Mouse (Mus musculus) urinary bladder, postnatal 14 days (tissue): ENCODE measurements around the gene Fam131b.

ENCODE experiments used
- DNase-seq: peaks from one replicate; pipeline ENCODE4 v3.0.0; 2021; ENCODE audit warnings: low spot score

Fam131b gene

DNA sequence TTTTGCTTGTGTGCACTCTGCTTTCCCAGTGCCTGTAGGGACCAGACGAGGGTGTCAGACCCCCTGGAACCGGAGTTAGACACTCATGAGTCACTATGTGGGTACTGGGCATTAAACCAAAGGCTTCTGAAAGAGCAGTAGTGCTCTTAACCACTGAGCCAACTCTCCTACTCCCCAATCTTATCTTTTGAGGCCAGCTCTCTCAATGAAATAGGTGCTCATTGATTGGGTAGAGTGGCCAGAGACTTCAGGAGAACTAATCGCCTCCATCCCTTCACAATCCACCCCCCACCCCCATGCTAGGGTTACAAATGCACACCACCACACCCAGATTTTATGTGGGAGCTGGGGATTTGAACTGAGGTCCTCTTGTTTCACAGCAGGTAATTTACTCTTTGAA, 4.3 kb upstream of the Fam131b start:
- DNase-seq = no peak

GRCm38 (mm10) chr6:42326509-42326908, 2.1 kb upstream of the Fam131b start:
- no peak for DNase-seq

DNA sequence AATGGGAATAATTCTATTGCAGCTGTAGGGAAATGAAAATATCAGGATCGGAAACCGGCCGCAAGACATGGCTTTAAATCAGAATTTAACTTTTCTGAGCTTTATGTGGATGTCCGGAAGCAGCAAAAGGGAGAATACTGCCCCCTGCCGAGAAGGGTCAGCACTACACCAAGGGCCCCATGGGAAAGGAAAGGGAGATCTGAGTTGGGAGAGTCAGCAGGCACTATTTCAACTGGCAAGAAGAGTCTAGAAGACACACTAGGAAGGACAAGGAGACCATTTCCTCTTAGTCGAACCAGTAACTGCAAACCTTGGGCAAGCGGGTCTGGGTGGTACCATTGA, 796 bp upstream of the Fam131b start:
- peak; percentile 78 for DNase-seq

DNA sequence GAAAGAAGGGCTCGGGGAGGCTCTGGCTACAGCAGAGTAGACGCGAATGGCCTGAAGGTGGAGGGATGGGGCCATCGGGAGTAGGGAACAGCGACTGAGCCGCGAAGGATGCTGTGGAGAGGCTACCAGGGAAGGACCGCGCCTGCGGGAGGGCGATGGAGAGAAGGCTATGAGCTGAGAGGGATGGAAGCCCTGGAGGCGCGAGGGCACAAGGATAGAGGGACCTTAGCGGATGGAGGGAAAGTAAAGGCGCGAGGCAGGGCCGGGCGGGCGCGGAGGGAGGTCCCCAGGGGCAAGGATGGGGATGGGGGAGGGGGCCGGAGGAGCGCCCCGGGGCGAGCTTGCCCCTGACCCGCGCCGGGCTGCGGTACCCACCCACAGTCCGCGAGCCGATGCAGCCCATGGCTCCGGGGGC, 369 bp downstream of the Fam131b start:
- no peak for DNase-seq

DNA sequence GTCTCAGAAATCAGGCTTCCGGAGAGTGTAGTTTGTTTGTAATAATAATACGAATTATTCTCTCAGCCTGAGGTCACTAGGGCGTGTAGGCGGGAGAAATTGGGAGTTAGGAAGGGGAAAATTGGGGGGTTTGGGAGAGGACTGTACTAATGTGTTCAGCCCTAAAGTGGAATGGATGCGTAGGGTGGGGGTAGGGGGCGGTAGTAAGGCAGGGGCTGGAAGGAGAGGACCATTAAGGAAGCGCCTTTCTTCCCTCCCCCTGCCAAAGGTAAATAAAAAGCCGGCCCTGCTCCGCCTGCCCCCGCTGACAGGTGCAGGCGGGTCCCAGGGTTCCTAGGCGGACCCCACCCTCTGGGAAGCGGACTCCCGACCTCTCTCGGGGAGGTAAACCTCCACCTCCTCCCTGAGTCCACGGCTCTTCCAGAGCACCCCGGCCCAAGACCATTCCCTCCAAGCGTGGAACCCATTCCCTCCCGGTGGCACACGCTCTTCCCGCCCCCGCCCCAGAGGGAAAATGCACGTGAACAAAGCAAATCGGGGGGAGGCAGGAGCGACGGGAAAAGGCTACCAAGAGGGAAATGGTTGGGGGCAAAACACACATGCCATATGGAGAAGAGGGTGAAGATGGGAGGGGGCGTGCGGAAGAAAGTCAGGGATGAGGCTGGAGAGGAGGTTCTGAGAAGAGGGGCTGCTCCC, 924 bp downstream of the Fam131b start:
- no peak for DNase-seq

DNA sequence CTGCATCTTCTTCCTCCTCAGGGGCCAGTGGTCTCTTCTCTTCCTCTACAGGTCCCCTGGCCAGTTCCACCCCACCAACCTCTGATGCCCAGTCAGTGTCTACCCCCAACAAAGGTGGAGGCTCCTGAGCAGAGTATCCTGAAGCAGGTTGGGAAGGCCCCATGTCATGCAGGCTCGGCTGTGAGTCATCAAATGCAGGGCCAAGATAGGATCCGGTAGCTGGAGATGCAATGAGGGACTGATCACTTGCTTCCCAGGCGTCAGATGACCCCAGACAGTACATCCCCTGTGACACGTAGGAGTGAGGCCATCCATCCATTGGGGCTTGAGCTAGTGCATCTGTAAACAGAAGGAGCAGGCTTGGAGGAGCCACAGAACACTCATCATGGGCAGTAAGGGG, 6.2 kb downstream of the Fam131b start:
- no peak for DNase-seq

GRCm38 (mm10) chr6:42310427-42311053, 13.9 kb downstream of the Fam131b start:
- no peak for DNase-seq

- no peak for DNase-seq
These were observed 14.5 kb downstream of the Fam131b start for GRCm38 (mm10) chr6:42309816-42310378.

- no peak for DNase-seq
These were observed 25.1 kb downstream of the Fam131b start for GRCm38 (mm10) chr6:42299362-42299761.

GRCm38 (mm10) chr6:42295549-42296094, 28.8 kb downstream of the Fam131b start:
- no peak for DNase-seq

DNA sequence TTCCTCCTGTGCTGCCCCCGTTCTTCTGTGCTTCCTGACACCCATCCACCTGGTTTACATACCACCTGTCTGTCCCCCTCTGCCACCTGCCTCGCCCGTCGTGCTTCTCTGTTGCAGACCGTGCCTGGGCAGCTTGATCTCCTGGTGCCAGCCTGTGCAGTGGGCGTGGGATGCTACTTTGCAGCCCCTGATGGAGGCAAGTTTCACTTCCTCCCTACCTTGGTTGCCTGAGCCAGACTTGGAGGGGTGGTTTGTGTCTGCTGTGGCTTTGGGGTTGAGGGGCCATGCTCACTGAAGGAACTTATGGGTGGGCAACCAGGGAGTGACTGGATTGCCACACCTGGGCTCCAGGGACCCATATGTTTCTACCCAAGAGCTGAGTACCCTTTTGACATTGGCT, 31.1 kb downstream of the Fam131b start:
- no peak for DNase-seq

DNA sequence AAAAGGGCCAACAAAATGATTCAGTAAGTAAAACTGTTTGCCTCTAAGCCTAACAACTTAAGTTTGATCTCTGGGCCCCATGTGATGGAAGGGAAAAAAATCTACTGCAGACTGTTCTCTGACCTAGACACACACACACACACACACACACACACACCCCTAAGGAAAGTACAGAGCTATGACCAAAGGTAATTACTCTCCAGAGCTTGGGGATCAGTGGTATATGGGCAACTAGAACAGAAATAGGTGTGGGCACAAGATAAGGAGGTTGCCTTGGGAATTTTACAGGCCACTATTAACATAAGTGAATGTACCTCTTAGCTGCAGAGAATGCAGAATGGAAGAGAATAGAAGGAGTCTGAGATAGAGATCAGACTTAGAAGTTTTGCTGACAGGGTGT, 36.9 kb downstream of the Fam131b start:
- no peak for DNase-seq

- DNase-seq = no peak
These were observed 38.0 kb downstream of the Fam131b start, which contains the start of gene Clcn1 for GRCm38 (mm10) chr6:42286448-42286847. Gene Clcn1 (plus strand): TSS chr6:42286685.

- no peak for DNase-seq
These were observed 41.4 kb downstream of the Fam131b start for GRCm38 (mm10) chr6:42282865-42283528.

DNA sequence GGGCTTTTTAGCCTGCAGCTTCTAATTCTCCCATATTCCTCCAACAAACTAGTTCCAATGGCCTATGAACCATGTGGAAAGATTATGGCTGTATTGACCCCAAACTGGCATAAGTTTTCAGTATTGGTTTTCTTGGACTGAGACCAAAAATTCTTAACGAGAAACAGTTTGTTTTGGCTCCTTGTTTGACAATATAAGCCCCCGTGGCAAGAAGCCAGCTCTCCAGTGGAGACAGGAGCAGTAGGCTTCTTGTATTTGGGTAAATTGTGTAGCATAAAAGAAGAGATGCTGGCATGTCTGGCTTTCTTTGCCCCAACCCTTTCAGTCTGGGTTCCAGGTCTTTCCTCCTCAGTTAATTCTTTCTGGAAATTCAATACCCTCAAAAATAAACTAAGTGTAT, 48.3 kb downstream of the Fam131b start:
- no peak for DNase-seq

DNA sequence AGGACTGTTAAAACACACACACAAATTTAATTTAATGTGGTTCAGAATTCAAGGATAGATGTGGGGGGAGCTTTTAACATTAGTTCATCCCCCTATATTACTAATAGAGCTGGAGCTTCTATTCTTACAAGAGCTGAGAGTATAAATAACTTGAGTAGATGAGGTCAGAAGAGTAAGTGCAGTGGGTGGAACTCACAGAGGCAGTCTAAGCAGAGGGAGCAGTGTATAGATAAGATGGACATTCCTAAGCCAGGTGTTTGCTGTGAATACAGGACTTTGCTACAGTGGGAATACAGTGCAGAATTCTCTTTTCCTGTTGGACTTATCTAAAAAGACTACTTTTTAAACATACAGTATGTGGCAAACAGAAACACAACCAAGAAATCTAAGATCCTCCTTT, 53.6 kb downstream of the Fam131b start:
- no peak for DNase-seq

DNA sequence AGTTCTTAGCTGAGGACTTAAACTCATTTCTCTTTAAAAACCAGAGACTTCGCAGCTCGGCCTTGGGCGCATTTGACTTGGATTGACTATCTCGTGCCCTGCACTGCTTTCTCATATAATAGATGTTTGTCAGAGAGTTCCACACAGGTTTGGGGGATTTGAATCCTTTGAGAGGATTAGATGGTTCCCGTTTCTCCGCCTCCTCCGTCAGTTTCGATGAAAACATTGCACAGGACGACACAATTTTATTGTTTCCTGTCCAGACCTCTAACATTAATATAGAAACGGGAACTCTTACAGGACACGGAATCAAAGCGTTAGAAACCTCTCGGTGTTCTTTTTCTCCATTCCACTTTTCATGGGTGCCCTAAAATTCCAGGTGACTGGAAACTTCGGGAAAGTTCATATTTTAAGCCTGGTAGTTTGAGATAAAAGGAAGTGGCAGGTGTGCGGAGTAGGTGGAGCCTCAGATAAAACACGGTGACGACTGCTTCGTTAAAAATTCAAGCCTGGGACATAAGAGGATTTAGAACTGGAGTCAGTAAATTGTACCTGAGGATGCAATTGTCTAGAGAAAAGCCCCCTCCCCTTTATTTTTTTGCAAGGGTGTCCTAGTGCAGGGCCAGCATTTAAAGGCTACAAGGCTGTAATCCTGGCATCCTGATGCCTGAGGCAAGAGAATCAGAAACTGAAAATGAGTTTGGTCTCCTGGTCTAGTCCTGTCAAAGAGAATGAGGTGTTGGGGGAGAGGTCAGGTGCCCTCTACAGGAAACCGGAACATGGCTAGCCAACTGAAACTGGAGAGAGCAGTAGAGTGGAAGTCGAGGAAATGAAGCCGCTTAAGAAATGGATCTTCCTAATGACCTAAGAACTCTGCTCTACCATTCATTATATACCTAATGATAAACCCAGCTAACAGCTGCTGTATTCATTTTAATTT, 58.8 kb downstream of the Fam131b start:
- no peak for DNase-seq
